Mouse (Mus musculus): ENCODE results near the gene Tmed6.
A peak's percentile ranks its signal among the peaks of the same experiment; 100 is the strongest.

Gene Tmed6

DNA sequence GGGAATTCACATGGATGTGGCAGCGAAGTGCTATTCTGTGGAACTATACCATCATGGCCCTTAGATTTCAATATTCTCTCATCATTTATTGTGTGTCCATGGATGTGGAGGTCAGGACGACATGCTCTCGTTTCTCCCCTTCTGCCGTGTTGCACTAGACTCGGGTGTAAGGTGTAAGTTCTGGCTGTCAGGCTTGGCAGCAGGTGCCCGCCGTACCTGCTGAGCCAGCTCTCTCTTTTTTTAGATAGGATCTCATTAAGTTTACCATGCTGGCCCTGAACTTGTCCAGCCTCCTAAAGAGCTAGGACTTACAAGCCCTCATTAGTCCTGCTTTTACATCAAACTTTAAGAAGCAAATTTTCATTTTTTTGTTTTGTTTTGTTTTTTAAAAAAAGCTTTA, 25.1 kb upstream of the Tmed6 start:
- no peak for TF ChIP-seq GATA4 (IDR thresholded peaks at IDR 0.05; ENCODE audit: insufficient replicate concordance, low read length)

GRCm38 (mm10) chr8:107088526-107089063, 23.2 kb upstream of the Tmed6 start:
- TF ChIP-seq GATA4 (IDR thresholded peaks at IDR 0.05; ENCODE audit: insufficient replicate concordance, low read length), result no peak

DNA sequence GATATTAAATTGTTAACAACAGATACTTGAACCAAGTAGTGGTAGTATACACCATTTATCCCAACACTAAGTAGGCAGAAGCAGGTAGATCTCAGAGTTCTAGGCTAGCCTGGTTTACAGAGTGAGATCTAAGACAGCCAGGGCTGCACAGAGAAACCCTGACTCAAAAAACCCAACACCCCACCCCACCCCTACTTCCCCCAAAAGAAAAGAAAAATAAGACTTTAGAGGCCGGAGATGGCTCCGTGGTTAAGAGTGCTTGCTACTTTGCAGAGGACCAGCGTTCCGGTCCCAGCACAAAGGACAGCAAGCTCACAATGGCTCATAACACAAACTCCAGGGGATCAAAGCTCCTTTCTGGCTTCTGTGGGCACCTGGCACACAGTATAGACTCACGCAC, 20.6 kb upstream of the Tmed6 start:
- no peak for TF ChIP-seq GATA4 (IDR thresholded peaks at IDR 0.05; ENCODE audit: insufficient replicate concordance, low read length)

DNA sequence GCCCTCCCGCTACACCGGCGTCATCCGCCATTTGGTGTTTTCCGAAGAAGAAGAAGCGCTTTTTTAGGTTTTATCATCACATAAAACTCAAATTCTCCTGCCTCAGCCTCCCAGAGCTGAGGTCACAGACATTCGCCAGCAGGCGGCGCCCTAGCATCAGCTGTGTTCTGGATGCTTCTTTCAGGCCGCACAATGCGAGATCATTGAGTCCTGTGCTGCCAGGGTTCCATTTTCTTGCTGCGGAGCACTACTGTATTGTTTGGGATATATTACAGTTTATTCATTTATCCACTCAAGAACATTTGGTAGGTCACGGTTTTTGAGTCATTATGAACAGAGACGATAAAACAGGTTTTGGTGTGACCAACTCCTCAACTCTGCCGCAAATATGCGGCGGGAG, 19.9 kb upstream of the Tmed6 start:
- no peak for TF ChIP-seq GATA4 (IDR thresholded peaks at IDR 0.05; ENCODE audit: insufficient replicate concordance, low read length)

DNA sequence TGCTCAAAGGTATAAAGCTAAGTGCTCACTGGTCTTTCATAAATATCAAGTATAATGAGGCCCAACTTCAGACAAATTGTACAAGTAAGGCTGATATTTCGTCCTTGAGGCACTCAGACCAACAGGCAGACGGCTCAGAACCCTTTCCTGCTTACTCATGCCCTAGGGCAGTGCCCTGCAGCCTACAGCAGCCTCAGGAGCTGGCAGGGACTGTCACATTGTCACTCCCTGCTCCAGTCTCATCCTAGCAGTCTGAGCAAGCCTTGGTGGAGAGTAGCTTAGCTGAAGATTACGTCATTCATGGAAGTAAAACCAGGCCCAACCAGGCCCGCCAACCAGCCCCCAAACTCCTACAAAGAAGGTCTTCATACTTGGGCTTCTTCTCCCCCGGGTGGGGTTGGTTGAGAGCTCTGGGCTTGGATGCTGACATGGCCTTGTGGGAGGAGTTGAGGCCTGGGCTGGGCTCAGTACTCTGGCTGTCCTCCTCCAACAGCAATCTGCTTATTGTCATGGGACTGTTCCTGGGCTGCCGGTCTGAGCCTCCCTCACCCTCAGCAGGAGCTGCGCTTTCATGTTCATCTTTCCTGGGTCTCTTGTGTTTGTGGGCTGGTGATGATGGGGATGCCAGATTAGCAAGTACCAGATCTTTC, 10.9 kb upstream of the Tmed6 start:
- TF ChIP-seq GATA4 (IDR thresholded peaks at IDR 0.05; ENCODE audit: insufficient replicate concordance, low read length), result no peak

DNA sequence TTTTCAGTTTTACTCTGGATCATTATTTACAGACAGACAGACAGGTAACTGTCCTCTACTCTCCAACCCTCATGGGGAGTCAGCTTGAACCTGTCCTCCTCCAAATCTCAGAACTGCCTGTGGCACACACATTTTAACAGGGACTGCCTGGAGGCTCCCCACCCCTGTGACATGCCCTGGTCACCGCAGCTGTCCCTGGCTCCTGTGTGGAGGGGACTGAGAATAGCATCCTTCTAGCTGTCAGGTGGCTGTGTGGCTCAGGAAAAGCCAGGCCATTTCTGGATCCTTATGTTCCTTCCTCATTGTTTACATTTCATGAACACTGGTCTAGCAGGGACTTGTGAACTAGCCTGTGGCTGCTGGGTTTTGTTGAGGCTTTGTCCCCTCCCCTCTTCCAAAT, 8.7 kb upstream of the Tmed6 start:
- TF ChIP-seq GATA4 (IDR thresholded peaks at IDR 0.05; ENCODE audit: insufficient replicate concordance, low read length), result no peak

DNA sequence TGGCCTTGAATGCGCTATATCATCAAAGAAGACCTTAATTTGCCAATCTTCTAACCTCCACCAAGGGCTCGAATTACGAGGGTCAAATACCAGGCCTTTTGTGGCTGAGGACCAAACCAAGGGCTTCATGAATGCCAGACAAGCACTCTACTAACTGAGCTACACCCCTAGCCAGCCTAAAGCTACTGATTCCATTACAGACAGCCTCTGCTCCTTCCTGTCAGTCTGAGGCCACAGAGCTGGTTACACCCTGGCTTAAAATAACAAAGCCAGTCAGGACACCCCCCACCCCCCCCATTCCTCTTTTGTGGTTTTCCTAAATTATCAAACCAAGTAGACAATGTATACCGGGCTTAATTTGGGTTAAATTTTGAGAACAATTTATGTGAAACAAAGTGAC, 8.3 kb upstream of the Tmed6 start:
- TF ChIP-seq GATA4 (IDR thresholded peaks at IDR 0.05; ENCODE audit: insufficient replicate concordance, low read length), result no peak

DNA sequence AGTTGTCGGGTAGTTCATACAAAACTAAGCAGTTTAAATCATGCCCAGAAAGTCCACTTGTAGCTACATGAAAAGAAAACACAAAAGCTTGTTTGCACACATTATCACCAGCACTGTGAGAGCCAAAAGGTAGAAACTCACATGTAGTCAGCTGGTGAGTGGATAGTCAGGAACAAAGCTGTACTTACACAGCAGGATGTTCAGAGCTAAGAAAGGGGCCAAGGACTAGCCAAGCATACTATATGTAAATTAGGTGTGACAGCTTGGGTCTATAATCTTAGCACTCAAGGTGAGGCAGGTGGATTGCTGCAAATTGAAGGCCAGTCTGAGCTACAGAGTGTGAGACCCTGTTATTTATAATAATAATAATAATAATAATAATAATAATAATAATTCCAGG, 2.8 kb downstream of the Tmed6 start:
- TF ChIP-seq GATA4 (IDR thresholded peaks at IDR 0.05; ENCODE audit: insufficient replicate concordance, low read length), result no peak

GRCm38 (mm10) chr8:107056973-107057369, 8.5 kb downstream of the Tmed6 start:
- no peak for TF ChIP-seq GATA4 (IDR thresholded peaks at IDR 0.05; ENCODE audit: insufficient replicate concordance, low read length)

DNA sequence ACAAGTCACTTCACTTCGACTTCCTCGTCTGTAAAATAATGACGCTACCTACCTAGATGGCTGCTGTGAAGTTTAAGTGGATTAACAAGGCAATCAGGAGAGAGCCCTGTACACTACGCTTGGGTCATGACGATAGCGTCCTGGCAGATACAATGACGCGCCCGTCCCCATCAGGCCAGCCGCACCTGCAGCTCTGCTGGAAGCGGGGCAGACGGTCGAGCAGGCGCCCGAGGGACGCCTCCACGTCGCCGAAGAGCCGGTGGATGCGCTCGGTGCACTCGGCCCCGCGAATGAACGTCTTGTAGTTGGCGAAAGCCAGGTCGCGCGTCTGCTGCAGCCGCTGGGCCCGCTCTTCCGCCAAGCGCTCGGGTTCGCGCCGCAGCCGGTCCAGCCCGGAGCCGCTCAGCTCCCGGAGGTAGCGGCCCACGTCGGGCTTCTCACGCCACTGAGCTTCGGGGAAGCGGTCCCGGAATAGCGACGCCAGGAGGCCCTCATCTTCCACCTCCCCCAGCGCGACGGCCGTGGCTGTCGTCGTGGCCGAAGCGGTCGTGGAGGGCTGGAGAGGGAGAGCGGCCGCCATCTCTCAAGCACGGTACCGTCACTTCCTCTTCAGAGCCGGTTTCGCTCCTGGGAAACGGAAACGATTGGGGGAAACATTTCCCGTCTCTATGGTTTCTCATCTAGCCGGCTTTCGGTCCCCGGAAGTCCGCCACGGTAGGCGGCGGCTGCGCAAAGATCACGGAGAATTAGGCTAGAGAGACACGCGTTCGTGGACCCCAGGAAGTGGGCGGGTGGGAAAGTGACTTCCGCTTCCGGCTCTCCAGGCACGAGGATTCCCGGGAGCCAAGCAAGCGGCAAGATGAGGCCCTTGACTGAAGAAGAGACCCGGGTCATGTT, 9.1 kb downstream of the Tmed6 start, which contains the start of the genes Cog8 and Nip7:
Cog8 (minus strand) TSS at position 614 of the 897 bp plus-strand sequence.
Nip7 (plus strand) TSS at position 802 of the 897 bp plus-strand sequence.
- peak; percentile 68; the same call in 1 of the 2 replicates for TF ChIP-seq GATA4 (IDR thresholded peaks at IDR 0.05; ENCODE audit: insufficient replicate concordance, low read length)

- TF ChIP-seq GATA4 (IDR thresholded peaks at IDR 0.05; ENCODE audit: insufficient replicate concordance, low read length), result no peak
Observed at GRCm38 (mm10) chr8:107052046-107052445, 13.4 kb downstream of the Tmed6 start.

GRCm38 (mm10) chr8:107049480-107049879, 16.0 kb downstream of the Tmed6 start:
- no peak for TF ChIP-seq GATA4 (IDR thresholded peaks at IDR 0.05; ENCODE audit: insufficient replicate concordance, low read length)

DNA sequence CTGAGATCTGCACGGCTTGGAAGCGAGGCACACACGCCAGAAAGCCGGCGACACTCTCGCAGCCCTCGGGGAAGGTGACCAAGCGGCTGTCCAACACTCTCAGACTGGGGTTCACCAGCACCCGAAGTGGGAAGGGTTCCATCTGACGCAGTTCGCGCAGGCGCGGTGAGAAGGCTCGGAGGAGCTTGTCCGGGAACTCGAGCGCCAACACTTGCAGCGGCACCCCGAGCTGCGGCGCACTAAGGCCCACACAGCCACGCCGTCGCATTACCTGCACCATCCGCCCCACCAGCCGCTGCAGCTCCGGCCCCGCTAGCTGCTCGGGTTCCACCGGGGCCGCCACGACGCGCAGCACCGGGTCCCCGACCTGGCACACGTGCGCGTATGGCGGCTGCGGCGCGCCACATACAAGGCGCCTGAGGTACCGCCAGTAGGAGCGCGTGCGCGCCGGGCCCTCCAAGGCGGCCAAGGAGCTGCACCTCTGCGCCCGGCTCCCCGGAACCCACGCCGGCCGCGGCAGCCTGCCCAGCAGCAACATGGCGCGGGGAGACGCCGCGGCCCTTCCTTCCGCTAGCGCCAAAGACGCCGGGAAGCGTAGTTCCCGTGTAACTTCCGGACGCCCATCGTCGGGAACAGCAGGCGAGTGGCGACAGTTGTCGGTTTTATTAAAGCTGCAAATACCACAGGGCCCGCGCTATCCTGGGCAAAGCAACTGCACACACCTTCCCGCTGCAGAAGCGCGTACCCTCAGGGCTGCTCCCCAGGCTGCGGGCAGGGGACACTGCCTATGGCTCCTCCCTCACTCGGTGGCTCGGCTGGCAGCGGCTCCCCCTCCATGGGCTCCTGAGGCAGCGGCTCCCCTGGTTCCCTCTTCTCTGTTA, 17.1 kb downstream of the Tmed6 start, which contains the start of gene Pdf:
Pdf (minus strand) TSS at position 554 of the 881 bp plus-strand sequence.
- no peak; the same call in 1 of the 2 replicates for TF ChIP-seq GATA4 (IDR thresholded peaks at IDR 0.05; ENCODE audit: insufficient replicate concordance, low read length)

DNA sequence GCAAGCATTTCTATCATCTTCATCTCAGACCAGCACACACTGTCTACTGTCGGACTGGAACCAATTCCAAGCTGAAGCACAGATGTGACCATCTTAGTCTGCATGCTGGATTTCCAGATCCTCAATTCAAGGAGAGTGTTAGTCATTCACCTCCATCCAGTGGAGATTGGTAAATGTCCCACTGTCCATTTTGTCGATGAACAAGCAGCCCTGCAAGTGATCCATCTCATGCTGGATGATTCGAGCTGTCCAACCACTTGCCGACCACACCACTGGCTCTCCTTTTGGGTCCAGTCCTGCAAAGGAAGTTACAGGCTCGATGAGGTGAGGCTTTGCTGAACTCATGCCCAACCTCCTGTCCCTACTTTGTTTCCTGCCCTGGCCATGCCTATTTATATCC, 18.5 kb downstream of the Tmed6 start:
- TF ChIP-seq GATA4 (IDR thresholded peaks at IDR 0.05; ENCODE audit: insufficient replicate concordance, low read length), result no peak

DNA sequence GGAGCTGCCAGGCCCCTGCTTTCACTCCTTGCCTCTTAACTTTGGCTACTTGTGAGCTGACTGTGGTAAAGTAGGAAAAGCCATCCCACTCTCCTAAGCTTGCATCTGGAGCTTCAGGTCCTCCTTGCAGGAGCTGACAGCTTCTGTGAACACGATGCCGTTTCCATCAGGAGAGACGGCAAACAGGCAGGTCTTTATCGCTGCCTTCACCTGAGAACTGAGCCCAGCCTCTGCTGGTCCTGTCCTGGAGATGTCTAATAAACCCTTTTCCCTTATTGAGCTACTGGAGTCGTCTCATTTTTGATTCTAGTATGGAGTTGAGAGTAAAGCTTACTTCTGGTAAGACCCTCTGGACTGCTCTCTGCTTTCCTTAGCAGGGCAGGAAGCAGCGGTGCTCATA, 20.0 kb downstream of the Tmed6 start:
- no peak for TF ChIP-seq GATA4 (IDR thresholded peaks at IDR 0.05; ENCODE audit: insufficient replicate concordance, low read length)
